Mouse (Mus musculus) CH12.LX (cell line): ENCODE results near the gene Phactr1.

Experiments used
- CTCF ChIP-seq, 2 experiments: IDR thresholded peaks in 1 of 2; conservative IDR thresholded peaks in 1 of 2; 2 replicates each; pipeline ENCODE4 v1.5.1; 2011 to 2012; ENCODE audit warnings: low read depth in 2 of 2, low read length in 2 of 2, improper control_type of control experiment in 1 of 2, inconsistent platforms in 1 of 2, mild to moderate bottlenecking in 1 of 2, moderate library complexity in 1 of 2
- E2F4 ChIP-seq: IDR thresholded peaks from 2 replicates; pipeline ENCODE4 v1.6.1; 2011; ENCODE audit warnings: low read depth, low read length, improper control_type of control experiment; ENCODE audit not compliant: insufficient replicate concordance
- GABPA ChIP-seq: IDR thresholded peaks from 2 replicates; pipeline ENCODE4 v1.6.1; 2012; ENCODE audit warnings: low read depth, low read length, improper control_type of control experiment, inconsistent platforms; ENCODE audit not compliant: insufficient replicate concordance
- IRF4 ChIP-seq: IDR thresholded peaks from 2 replicates; pipeline ENCODE4 v1.6.1; 2014; ENCODE audit warnings: low read depth, mild to moderate bottlenecking, inconsistent platforms, low read length, improper control_type of control experiment
- JUND ChIP-seq: conservative IDR thresholded peaks from 2 replicates; pipeline ENCODE4 v1.6.1; 2011; ENCODE audit warnings: low read depth, low read length, improper control_type of control experiment
- PAX5 ChIP-seq: IDR thresholded peaks from 2 replicates; pipeline ENCODE4 v1.6.1; 2012; ENCODE audit warnings: low read length, inconsistent platforms, mixed read lengths
- POLR2AphosphoS2 ChIP-seq: IDR thresholded peaks from 2 replicates; pipeline ENCODE4 v1.6.1; 2011; ENCODE audit warnings: low read depth, low read length, improper control_type of control experiment
- RCOR1 ChIP-seq: conservative IDR thresholded peaks from 2 replicates; pipeline ENCODE4 v1.6.1; 2012; ENCODE audit warnings: low read depth, mild to moderate bottlenecking, inconsistent platforms, low read length, improper control_type of control experiment
- SIN3A ChIP-seq: IDR thresholded peaks from 2 replicates; pipeline ENCODE4 v1.6.1; 2012; ENCODE audit warnings: low read length, improper control_type of control experiment, inconsistent platforms
- TCF12 ChIP-seq: IDR thresholded peaks from 2 replicates; pipeline ENCODE4 v1.6.1; 2014; ENCODE audit warnings: low read depth, mild to moderate bottlenecking, inconsistent platforms, low read length, improper control_type of control experiment
- UBTF ChIP-seq: IDR thresholded peaks from 2 replicates; pipeline ENCODE4 v1.6.1; 2012; ENCODE audit warnings: low read depth, mild to moderate bottlenecking, inconsistent platforms, low read length, improper control_type of control experiment, moderate library complexity

GRCm38 (mm10) chr13:42821426-42822106 is 141.1 kb downstream of the Phactr1 start:
- TF ChIP-seq CTCF (conservative IDR thresholded peaks at IDR 0.05 in 1 of 2, IDR thresholded peaks at IDR 0.05 in 1 of 2; ENCODE audit: low read depth in 2 of 2, low read length in 2 of 2) (no peak), UBTF (no peak), PAX5 (no peak), SIN3A (no peak), E2F4 (no peak), TCF12 (no peak), POLR2AphosphoS2 (no peak), JUND (no peak), GABPA (no peak), IRF4 (no peak), RCOR1 (no peak)
